Mouse (Mus musculus) cortical plate, adult 2 months (tissue): ENCODE results near the gene Acsl6.

Source experiments
- CTCF ChIP-seq: fragments of 200-500 bp; IDR thresholded peaks from 2 replicates; pipeline ENCODE4 v1.5.1; 2011; ENCODE audit warnings: mild to moderate bottlenecking, control low read depth, low read length; ENCODE audit not compliant: insufficient read depth; ENCODE audit errors: extremely low read depth
- POLR2A ChIP-seq: fragments of 200-500 bp; IDR thresholded peaks from 2 replicates; pipeline ENCODE4 v1.6.1; 2011; ENCODE audit warnings: mild to moderate bottlenecking, low read length, control low read depth; ENCODE audit not compliant: insufficient read depth; ENCODE audit errors: extremely low read depth

DNA sequence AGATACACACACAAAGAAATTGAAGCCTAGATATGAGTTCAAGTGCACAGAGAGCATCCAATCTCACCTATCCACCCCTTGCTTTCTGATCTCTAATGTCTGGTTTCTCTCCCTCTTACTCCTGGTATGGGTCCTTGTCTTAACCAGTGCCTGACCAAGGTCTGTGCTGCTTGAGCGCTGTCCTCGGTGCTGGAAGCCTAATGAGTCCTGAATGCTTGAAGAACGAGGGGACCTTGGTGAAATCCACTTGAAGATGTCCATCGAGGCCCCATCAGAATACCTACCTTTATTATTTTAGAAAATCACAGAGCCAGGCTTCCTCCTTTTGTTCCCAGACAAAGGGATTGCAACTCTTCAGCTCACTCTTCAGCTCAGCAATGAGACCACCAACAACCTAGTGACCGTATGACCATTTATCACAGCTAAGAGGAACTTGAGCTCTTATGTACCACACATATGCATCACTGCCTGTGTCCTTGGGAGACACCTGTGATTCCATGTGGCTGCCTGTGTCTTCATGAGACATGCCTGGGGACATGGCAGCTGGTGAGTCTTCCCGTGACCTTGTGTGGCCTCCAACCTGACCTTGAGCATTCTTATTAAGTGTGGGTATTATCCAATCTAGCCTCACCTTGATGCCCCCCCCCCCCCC is 396 bp upstream of the Acsl6 start:
- TF ChIP-seq CTCF (no peak), POLR2A (no peak)
